Mouse (Mus musculus) CH12F3 (cell line): ENCODE measurements around the gene Rasal1.

Experiments
- in situ Hi-C: fragments of 300-500 bp; cut with MboI; formaldehyde crosslinking; loops from 2 replicates; pipeline ENCODE4 v1.14.3; 2020; ENCODE audit warnings: low sequenced_read_pairs

Rasal1 gene

GRCm38 (mm10) chr5:120621846-120622197, 26.8 kb upstream of the Rasal1 start:
- in situ Hi-C loops: no loop called here

- in situ Hi-C loops: no loop called here
Measured at GRCm38 (mm10) chr5:120622198-120622851, 26.3 kb upstream of the Rasal1 start.

GRCm38 (mm10) chr5:120624427-120624826, 24.2 kb upstream of the Rasal1 start:
- in situ Hi-C loops: no loop called here

DNA sequence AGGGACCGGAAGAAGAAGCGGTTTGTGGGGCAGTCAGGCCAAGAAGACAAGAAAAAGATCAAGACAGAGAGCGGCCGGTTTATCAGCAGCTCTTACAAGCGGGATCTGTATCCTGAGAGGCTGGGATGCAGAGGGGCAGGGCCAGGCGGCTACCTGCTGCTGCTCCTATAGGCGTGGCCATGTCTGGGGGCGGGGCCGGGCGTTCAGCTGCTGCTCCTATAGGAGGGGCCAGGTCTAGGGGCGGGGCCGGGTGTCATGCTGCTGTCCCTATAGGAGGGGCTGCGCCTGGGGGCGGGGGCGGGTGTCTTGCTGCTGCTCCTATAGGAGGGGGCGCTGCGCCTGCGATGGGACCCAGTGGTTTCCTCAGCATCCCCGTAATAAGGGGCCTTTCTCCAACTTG, 22.2 kb upstream of the Rasal1 start:
- in situ Hi-C loops: no loop called here

DNA sequence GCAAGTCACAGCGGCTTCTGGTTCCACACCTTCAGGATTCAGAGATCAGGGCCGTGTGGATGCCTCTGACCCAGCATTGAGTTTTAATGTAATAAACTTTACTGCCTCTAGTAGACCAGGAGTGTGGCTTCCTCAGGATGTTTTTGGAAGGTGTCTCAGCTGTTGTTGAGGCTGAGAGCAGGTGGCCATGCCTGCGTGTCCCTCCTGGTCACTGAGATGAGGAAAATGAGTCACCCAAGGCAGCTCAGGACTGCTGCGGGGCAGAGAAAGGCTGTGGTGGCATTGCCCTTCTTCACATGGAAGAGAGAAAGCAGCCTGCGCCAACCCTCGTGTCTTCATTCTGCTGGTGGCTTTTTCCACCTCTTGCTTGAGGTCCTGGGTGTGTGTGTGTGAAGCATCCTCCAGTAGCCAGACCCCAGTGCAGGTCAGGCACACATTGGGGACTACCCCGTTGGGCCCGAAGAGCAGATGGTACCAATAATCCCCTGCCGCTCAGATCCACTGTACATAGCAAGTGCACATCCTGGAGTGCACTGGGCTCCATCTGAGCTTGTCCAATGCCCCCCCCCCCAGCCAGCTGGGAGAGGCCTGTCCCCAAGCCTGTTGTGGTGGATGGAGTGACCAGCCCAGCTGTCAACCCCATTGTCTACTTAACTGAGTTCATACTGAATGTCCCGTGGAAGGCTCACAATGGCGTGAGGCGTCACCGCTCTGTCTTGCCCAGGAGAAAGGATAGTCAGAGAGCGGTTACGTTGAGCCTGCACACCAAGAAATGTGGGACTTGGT, 20.9 kb upstream of the Rasal1 start:
- in situ Hi-C loops: no loop called here

DNA sequence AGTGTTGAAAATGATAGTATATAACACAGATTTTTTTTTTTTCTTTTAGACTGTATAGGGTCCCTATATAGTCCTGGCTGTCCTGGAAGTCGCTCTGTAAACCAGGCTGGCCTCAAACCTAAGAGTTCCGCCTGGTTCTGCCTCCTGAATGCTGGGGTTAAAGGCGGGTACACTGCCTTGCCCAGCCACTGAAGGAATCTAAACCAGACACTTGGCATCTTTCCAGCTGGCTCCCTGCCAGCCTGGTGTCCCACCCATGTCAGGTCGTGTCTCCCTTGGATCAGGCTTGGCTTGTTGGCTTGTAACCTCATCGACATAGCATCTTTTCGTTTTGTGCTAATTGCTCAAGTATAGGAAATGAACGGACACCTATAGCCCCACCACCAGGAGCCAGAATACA, 20.0 kb upstream of the Rasal1 start:
- in situ Hi-C loops: no loop called here

DNA sequence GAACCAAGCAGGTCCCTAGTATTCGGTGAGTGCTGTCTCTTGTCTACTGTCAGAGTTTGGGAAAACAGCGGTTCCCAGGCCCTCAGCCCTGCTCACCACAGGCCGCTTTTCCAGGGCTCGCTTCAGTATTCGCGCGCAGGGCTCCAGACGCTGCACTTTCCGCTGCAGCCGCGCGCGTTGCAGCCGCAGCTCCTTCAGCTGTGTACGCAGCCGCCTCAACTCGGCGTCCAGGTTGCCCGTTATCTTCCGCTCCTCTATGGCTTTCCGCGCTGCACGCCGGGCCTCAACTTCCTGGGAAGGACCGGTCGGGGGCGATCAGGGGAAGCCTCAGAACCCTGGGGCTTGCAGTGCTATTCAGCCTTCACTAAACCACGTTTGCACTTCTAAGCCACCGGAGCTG, 17.5 kb upstream of the Rasal1 start:
- in situ Hi-C loops: no loop called here

DNA sequence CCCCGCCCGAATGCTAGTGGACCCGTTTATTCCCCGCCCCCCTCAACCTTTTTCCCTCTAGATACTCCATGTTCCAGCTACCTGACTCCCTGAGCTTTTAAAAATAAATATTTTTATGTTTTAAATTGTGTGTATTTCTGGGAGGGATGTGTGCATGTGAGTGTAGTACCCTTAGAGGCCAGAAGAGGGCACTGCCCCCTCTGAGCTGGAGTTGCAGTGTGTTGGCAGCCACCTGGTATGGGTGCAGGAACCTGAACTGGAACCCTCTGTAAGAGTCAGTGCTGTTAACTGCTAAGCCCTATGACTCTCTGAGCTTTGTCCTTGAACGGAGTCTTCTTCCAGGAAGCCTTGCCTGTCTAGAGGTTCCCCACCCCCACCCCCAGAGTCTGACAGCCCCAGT, 16.7 kb upstream of the Rasal1 start:
- in situ Hi-C loops: no loop called here

GRCm38 (mm10) chr5:120634131-120634530, 14.5 kb upstream of the Rasal1 start, which contains the start of gene Cfap73:
Cfap73 (minus strand) TSS chr5:120634235.
- in situ Hi-C loops: no loop called here

DNA sequence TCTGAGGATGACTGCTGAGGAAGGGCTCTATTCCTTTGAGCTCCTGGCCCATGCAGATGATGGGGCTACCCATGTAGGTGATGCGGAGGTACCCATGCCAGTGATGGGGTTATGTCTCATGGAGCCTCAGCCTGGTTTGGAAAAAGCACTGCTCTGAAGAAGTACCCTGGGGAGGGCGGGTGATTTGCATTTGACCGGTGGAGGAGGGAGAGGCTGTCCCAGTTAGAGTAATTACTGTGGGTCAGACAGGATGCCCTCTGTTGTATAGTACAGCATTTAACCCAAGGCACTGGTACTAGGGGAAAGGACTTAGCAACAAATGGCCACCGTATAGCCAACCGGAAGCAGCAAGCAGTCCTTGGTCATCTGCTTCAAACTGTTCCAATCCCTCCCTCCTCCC, 13.8 kb upstream of the Rasal1 start:
- in situ Hi-C loops: no loop called here

GRCm38 (mm10) chr5:120635633-120636032, 13.0 kb upstream of the Rasal1 start:
- in situ Hi-C loops: no loop called here

DNA sequence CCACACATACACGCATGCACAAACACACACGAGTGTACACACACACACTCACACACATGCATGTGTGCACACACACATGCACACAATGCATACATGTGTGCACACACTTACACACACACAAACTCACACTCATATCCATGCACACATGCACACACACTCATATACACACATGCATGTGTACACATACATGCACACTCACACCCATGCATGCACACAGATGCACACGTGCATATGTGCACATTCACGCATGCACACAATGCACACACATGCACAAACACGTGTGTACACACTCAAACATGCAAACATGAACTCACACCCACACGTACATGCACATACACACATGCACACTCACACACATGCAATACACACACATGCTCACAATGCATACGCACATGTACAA, 8.5 kb upstream of the Rasal1 start:
- in situ Hi-C loops: no loop called here

GRCm38 (mm10) chr5:120643365-120644085, 5.1 kb upstream of the Rasal1 start:
- in situ Hi-C loops: no loop called here

DNA sequence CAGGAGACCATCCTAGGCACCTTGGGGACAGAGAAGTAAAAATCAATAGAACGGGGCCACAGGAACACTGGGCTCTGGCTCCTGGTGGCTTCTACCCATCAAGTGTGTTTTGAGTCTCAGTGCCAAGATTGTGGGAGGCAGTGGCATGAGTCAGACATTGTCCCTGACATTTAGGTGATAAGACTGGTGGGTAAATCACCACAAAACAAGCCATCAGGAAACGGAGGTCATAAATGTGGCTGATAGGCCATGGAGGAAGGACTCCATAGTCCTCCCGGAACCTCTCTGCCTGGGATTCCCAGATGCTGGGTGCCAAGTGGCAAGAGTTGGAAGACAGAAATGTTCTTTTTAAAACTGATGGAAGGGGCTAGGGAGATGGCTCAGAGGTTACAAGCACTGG, 4.4 kb upstream of the Rasal1 start:
- in situ Hi-C loops: no loop called here

- in situ Hi-C loops: no loop called here
Measured at GRCm38 (mm10) chr5:120645851-120646250, 2.8 kb upstream of the Rasal1 start.

GRCm38 (mm10) chr5:120647361-120647760, 1.3 kb upstream of the Rasal1 start:
- in situ Hi-C loops: no loop called here

- in situ Hi-C loops: no loop called here
Measured at GRCm38 (mm10) chr5:120647814-120648491, 659 bp upstream of the Rasal1 start.

DNA sequence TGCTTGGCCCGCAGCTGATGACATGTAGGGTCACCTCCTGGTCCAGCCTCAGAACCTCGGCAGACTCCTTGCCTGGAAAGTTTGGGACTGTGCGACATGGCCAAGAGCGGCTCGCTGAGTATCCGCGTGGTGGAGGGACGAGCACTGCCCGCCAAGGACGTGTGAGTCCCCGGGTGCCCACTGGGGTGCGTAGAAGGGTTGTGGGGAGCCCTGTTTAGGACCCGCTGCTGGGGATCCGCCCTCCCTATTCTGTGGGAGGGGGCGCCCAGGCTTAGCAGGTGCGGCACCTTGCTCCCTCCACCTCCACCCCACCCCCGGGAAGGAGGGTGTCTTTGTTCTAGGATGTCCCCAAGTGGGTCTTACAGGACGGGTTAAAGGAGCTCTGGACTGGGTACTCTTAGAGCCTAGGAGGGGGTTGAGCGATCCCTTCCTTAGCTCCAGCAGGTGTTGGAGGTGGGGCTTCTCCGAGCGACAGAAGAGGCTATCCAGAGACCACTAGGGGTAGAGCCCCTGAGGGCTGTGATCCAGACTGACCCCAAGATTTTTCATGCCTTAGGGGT, 842 bp downstream of the Rasal1 start:
- in situ Hi-C loops: no loop called here

- in situ Hi-C loops: no loop called here
Measured at GRCm38 (mm10) chr5:120649938-120650337, 1.3 kb downstream of the Rasal1 start.

DNA sequence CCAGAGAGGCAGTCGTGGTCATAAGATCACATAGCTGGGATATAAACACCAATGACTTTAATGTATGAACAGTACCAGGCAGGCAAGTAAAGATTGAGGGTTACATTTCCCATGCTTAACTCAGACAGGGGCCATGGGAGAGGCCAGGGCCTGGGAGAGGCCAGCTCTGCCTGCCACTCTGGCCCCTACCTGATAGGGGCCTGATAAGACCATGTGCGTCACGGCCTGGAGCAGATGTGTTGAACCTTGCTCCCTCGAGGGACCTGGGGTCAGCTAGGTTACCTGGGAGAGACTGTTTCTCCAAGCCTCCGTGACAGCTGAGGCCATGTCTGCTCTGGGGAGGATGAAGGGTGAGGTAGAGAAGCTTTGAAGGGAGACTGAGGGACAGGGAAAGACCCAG, 2.6 kb downstream of the Rasal1 start:
- in situ Hi-C loops: no loop called here
